Mouse (Mus musculus): ENCODE measurements around the gene Sncb. TPM values are rescaled to one million over a fixed set of nuclear protein-coding genes. Genes with fewer than 3 reads are reported as not detected.

Sncb gene
- polyA plus RNA-seq, 1 experiment from 2014 or later, result 1.3 TPM

DNA sequence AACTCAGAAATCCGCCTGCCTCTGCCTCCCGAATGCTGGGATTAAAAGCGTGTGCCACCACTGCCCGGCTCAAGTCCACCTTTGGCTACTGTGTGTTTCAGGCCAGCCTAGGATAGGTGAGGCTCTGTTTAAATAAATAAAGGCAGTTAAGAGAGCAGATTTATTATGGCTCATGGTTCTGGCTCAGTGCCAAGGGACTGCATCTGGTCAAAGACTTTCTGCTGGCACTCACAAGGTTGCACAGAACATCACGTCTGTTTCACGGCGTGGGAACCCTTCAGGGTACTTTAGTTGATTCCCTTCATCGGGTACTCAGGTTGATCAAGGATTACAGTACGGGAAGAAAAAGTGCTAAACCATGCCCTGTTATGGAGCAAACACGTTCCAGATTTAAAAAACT is 51.4 kb downstream of the Sncb start:
- Histone ChIP-seq H3K9ac (ENCODE audit: low read length) (no peak overlapping the region), H3K27me3 (ENCODE audit: control insufficient read depth, insufficient read depth, low read length) (no peaks in the 10 kb centered on the region), H3K4me3 (ENCODE audit: low read depth, low read length) (no peak overlapping the region), H3K9me3 (ENCODE audit: control insufficient read depth, low read length) (no peaks in the 10 kb centered on the region), H3K36me3 (ENCODE audit: control insufficient read depth, insufficient read depth, low read length) (no peaks in the 10 kb centered on the region), H3K4me2 (ENCODE audit: low read depth, low read length, severe bottlenecking) (no peak overlapping the region), H3K4me1 (replicated peaks; ENCODE audit: control insufficient read depth, insufficient read depth, low read length) (no peaks in the 10 kb centered on the region), H3K27ac (ENCODE audit: low read depth, low read length) (no peak overlapping the region)
- no peak for ATAC-seq (replicated peaks; ENCODE audit: low FRiP score)
- DNase-seq (ENCODE audit: low spot score), result no peak
- WGBS, result 87% methylated on average over 10 of the region's 10 CpGs

DNA sequence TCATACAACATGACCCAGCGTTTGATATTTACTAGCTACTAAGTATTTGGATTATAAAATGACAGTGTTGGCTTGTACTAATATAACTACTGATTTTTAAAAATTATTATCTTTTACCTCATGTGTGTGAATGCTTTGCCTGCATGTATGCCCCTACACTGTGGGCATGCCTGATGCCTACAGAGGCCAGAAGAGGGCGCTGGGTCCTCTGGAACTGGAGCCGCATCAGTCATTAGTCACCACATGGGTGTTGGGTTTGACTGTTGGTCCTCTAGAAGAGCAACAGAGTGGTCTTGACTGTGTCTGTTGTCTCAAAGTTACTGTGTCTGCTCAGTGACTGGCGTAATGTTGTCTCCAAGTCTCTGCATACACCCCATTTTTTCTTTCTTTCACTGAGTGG is 52.0 kb downstream of the Sncb start:
- Histone ChIP-seq H3K9ac (ENCODE audit: low read length) (no peak overlapping the region), H3K27ac (ENCODE audit: low read depth, low read length) (no peak overlapping the region), H3K4me1 (replicated peaks; ENCODE audit: control insufficient read depth, insufficient read depth, low read length) (no peaks in the 10 kb centered on the region), H3K36me3 (ENCODE audit: control insufficient read depth, insufficient read depth, low read length) (no peaks in the 10 kb centered on the region), H3K4me2 (ENCODE audit: low read depth, low read length, severe bottlenecking) (no peak overlapping the region), H3K4me3 (ENCODE audit: low read depth, low read length) (no peak overlapping the region), H3K9me3 (ENCODE audit: control insufficient read depth, low read length) (no peaks in the 10 kb centered on the region), H3K27me3 (ENCODE audit: control insufficient read depth, insufficient read depth, low read length) (no peaks in the 10 kb centered on the region)
- 46% methylated on average over 4 of the region's 4 CpGs for WGBS
- DNase-seq (ENCODE audit: low spot score), result no peak
- ATAC-seq (replicated peaks; ENCODE audit: low FRiP score), result no peak

DNA sequence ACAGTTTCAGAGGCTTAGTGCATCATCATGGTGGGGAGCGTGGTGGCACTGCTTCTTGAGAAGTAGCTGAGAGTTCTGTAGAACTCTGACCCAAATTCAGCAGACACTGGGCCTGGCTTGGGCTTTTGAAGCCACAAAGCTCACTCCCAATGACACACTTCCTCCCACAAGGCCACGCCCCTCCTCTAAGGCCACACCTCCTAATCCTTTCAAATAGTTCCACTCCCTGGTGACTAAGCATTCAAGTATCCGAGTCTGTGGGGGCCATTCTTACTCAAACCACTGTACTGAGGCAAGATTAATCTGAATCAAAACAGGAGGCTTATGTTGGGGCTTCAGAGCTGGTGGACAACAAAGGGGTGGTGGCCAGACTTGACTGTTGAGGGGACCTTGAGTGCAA is 55.5 kb downstream of the Sncb start:
- DNase-seq (ENCODE audit: low spot score), result no peak
- Histone ChIP-seq H3K4me1 (replicated peaks; ENCODE audit: control insufficient read depth, insufficient read depth, low read length) (no peaks in the 10 kb centered on the region), H3K9ac (ENCODE audit: low read length) (no peak overlapping the region), H3K9me3 (ENCODE audit: control insufficient read depth, low read length) (no peaks in the 10 kb centered on the region), H3K4me3 (ENCODE audit: low read depth, low read length) (no peak overlapping the region), H3K36me3 (ENCODE audit: control insufficient read depth, insufficient read depth, low read length) (no peaks in the 10 kb centered on the region), H3K27me3 (ENCODE audit: control insufficient read depth, insufficient read depth, low read length) (no peaks in the 10 kb centered on the region), H3K27ac (ENCODE audit: low read depth, low read length) (no peak overlapping the region), H3K4me2 (ENCODE audit: low read depth, low read length, severe bottlenecking) (no peak overlapping the region)
- 75% methylated on average over 3 of the region's 3 CpGs for WGBS
- ATAC-seq (replicated peaks; ENCODE audit: low FRiP score), result no peak

Other genes with a start within 250 kb of the Sncb start
- 250 and 259 TPM in 2 replicates for gene 4833439L19Rik, start 201.2 kb downstream of the Sncb start, polyA plus RNA-seq (2014; fragmentation: Nextera tagmentation; extraction: Ambion mirVana)
- gene Arl10, start 191.6 kb downstream of the Sncb start, polyA plus RNA-seq (2014; fragmentation: Nextera tagmentation; extraction: Ambion mirVana), result 26.4 and 30.3 TPM in 2 replicates
- gene Nop16, start 176.5 kb downstream of the Sncb start, polyA plus RNA-seq (2014; fragmentation: Nextera tagmentation; extraction: Ambion mirVana), result 71.1 and 78.9 TPM in 2 replicates
- gene Higd2a, start 176.4 kb downstream of the Sncb start, polyA plus RNA-seq (2014; fragmentation: Nextera tagmentation; extraction: Ambion mirVana), result 144 and 150 TPM in 2 replicates
- 20.0 TPM in 2 replicates for gene Cltb, start 155.3 kb downstream of the Sncb start, polyA plus RNA-seq (2014; fragmentation: Nextera tagmentation; extraction: Ambion mirVana)
- gene Faf2, start 144.8 kb downstream of the Sncb start, polyA plus RNA-seq (2014; fragmentation: Nextera tagmentation; extraction: Ambion mirVana), result 83.5 and 89.2 TPM in 2 replicates
- gene Rnf44, start 72.7 kb downstream of the Sncb start, polyA plus RNA-seq (2014; fragmentation: Nextera tagmentation; extraction: Ambion mirVana), result 124 and 126 TPM in 2 replicates
- not detected in 2 replicates for gene Cdhr2, start 65.1 kb downstream of the Sncb start, polyA plus RNA-seq (2014; fragmentation: Nextera tagmentation; extraction: Ambion mirVana)
- gene Gprin1, start 16.7 kb downstream of the Sncb start, polyA plus RNA-seq (2014; fragmentation: Nextera tagmentation; extraction: Ambion mirVana), result 8.2 and 13.5 TPM in 2 replicates
- gene Eif4e1b, start 17.4 kb upstream of the Sncb start, polyA plus RNA-seq (2014; fragmentation: Nextera tagmentation; extraction: Ambion mirVana), result not detected in 2 replicates
- gene Tspan17, start 22.8 kb upstream of the Sncb start, polyA plus RNA-seq (2014; fragmentation: Nextera tagmentation; extraction: Ambion mirVana), result 6.9 and 8.1 TPM in 2 replicates
- gene Unc5a, start 182.8 kb upstream of the Sncb start, polyA plus RNA-seq (2014; fragmentation: Nextera tagmentation; extraction: Ambion mirVana), result 2.9 and 3.7 TPM in 2 replicates